In the genomic region with DNA sequence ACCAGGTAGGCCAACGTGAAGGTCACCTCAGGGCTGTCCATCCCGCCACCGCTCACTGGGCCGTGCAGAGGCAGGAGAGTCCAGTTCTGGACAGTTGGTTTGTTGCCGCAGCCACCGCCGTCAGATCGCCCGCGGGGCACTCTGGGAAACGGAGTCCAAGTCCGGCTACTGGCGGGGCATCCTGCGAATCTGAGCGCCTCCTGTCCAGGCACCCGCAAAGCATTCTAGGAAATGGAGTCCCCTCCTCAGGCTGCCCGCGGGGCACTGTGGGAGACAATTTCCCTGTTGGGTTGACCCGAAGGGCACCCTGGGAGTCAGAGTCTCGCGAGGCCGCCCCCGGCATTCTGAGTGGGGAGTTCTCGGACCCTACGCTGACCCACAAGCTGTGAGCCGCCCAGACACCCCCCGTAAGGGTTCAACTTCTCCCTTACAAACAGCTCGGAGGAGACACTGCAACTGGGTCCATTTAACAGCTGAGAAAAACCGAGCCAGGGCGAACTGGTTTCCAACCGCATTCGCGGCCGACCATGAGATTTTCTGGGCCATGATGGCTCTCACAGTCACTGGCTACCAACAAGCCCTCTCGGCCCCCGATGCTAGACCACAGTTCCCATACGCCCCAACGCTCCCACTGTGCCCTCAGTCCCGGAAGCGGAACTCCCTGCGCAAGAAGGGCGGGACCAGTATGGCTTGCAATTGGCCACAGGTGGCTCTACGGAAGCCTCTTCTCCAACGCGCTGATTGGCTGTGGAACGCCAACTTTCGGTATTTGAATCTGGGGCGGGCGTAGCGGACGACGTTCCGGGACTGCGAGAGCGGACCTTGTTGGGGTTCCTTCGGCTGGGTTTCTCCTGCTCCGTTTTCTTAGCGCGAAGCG, we compare ENCODE assay signal across 8 mouse cellular contexts. TPM values are rescaled to one million over a fixed set of nuclear protein-coding genes. Genes with fewer than 3 reads are reported as not detected.
A peak's percentile ranks its signal among the peaks of the same experiment; 100 is the strongest.
DNase-seq lines count a peak whose midpoint lies in the region; ATAC-seq lines count a peak whose summit lies in the region.

A gene (plus strand): TSS at position 342 of the 877 bp plus-strand sequence.
A gene (minus strand): TSS at position 630 of the 877 bp plus-strand sequence.

- DNase-seq in adrenal gland, adult (ENCODE audit: inconsistent age in 2 of 2, low spot score in 1 of 2): peak; percentile 99
- DNase-seq in embryo, embryonic 10.5 days (ENCODE audit: low spot score): peak; percentile 99
- peak; percentile 98 for DNase-seq in gastrocnemius, postnatal 14 days
- DNase-seq in left cerebral cortex, postnatal 10 days (ENCODE audit: extremely low spot score in 1 of 2, low spot score in 2 of 2): peak; percentile 98 to 99
- DNase-seq in right cerebral cortex, postnatal 25 days: peak; percentile 99
- DNase-seq in urinary bladder, postnatal 4 days (ENCODE audit: low spot score in 2 of 2): peak; percentile 95 to 96

- intact Hi-C loops in gastrocnemius, postnatal 14 days (cut with DNase I; ENCODE audit: low total_unique reads): no loop called here
- intact Hi-C loops in left cerebral cortex, postnatal 10 days (cut with DNase I): no loop called here

- ATAC-seq in inflammation-experienced regulatory T-cells, adult 6 months: peak; percentile 91
- peak; percentile 88 for ATAC-seq in megakaryocyte-erythroid progenitor cell, adult 5-6 weeks (replicated peaks; ENCODE audit: low FRiP score, low TSS enrichment, poor library complexity, severe bottlenecking)

RNA-seq across cellular contexts. Expression of the first gene that starts in this region (rescaled TPM):
- 1 to 10 TPM; 6.4 to 6.8 TPM for total RNA-seq in gastrocnemius, postnatal 14 days (2021)
- 100 to 1,000 TPM in 1 of 3 experiments, 10 to 100 TPM in 2; 19.1 to 147 (median 22.1) TPM for polyA plus RNA-seq in inflammation-experienced regulatory T-cells, adult 6 months (2017; shearing (Covaris generic))
- 10 to 100 TPM in 1 of 2 experiments, 1 to 10 TPM in 1; 9.9 to 15.0 TPM for total RNA-seq in left cerebral cortex, postnatal 10 days (2021)
- 121 and 124 TPM in 2 replicates for total RNA-seq in megakaryocyte-erythroid progenitor cell, adult 5-6 weeks (2014; fragmentation: Nextera tagmentation)
- 124 and 155 TPM in 2 replicates for total RNA-seq in megakaryocyte-erythroid progenitor cell, adult 5-6 weeks (2017)

RNA-seq across cellular contexts. Expression of the second gene that starts in this region (rescaled TPM):
- total RNA-seq in gastrocnemius, postnatal 14 days (2021): 10 to 100 TPM; 10.5 to 10.9 TPM
- polyA plus RNA-seq in inflammation-experienced regulatory T-cells, adult 6 months (2017; shearing (Covaris generic)): 10 to 100 TPM; 26.3 to 33.7 (median 32.2) TPM
- total RNA-seq in left cerebral cortex, postnatal 10 days (2021): 10 to 100 TPM; 22.2 to 23.9 TPM
- 20.5 and 30.5 TPM in 2 replicates for total RNA-seq in megakaryocyte-erythroid progenitor cell, adult 5-6 weeks (2014; fragmentation: Nextera tagmentation)
- total RNA-seq in megakaryocyte-erythroid progenitor cell, adult 5-6 weeks (2017): 12.3 and 34.4 TPM in 2 replicates

Comparison
In these comparisons a context has a peak if more than half of its experiments do, and no peak if none do; other contexts are left out.
1. Peak in every context shown above with its lines: DNase-seq and ATAC-seq.
2. RNA of the first gene that starts in this region (total RNA-seq): 121 to 155 TPM in megakaryocyte-erythroid progenitor cell, adult 5-6 weeks; 9.9 to 15.0 TPM in left cerebral cortex, postnatal 10 days and 6.4 to 6.8 TPM in gastrocnemius, postnatal 14 days; every median in the first group is over 4 times any median in the second.